Mouse (Mus musculus): ENCODE data around the gene Tmem246.
A peak's percentile ranks its signal among the peaks of the same experiment; 100 is the strongest.

Tmem246 gene

GRCm38 (mm10) chr4:49581256-49581655 lies 16.4 kb downstream of the Tmem246 start:
- DNase-seq (ENCODE audit: low spot score in 2 of 2): no peak

- no peak for DNase-seq (ENCODE audit: low spot score in 2 of 2)
These were observed 25.5 kb downstream of the Tmem246 start for GRCm38 (mm10) chr4:49572194-49572593.

DNA sequence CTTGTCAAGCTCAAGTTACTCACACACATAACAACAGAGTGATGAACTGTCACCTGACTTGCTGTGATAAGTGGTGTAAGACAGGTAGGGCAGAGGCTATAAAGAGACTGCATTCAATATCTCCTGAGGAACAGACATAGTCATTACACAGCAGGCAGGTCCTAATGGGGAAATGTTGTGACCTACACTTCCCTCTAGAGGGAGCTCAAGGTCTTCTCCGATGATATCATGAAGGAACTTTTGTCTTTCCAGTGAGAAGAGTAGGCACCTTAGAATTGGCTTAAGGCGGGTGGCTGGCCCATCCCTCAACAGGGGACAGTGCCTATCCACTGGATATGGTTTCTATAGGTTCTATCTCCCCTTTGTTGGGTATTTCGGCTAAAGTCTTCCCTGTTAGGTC lies 30.1 kb downstream of the Tmem246 start:
- DNase-seq (ENCODE audit: low spot score in 2 of 2): peak; percentile 46 to 85

- DNase-seq (ENCODE audit: low spot score in 2 of 2): peak in 1 of 2 experiments; percentile 31
These were observed 37.5 kb downstream of the Tmem246 start for GRCm38 (mm10) chr4:49559915-49560772.

DNA sequence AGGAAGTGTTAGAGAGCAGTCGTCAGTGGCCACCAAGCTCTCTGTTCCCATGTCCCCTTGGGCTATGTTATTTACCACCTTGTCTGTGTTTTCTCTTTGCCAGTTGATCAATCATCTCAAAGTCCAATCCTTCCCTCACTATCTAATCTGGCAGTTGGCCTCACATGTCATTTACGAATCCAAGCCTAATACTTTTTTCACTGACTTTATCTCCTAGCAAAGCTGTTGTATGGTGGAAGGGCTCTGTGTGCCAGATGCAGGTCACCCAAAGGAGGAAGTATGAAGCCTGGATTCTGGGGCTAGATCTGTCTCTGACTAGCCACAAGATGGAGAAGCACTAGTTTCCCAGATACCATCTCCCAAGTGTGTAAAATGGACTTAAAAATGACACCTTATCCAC lies 39.5 kb downstream of the Tmem246 start:
- no peak for DNase-seq (ENCODE audit: low spot score in 2 of 2)

GRCm38 (mm10) chr4:49557375-49557774 lies 40.3 kb downstream of the Tmem246 start:
- DNase-seq (ENCODE audit: low spot score in 2 of 2): no peak

GRCm38 (mm10) chr4:49553380-49553779 lies 44.3 kb downstream of the Tmem246 start:
- no peak for DNase-seq (ENCODE audit: low spot score in 2 of 2)

DNA sequence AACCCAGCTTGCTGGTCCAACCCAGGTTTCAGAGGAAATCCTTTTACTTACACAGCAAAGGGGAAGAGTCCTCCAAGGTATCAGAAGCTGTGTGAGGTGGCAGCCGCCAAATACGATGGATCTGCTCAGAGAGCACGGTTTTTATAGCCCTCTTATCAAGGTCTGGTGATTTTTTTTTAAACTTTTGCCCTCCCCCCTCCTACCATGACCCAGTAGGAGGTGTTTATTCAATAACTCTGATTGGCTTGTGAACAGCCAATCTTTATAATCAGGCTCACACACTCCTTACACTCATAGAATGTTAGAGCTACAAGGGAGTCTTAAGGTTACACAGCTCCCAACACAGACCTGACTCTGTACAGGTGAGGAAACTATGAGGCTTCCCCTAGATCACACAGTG lies 48.3 kb downstream of the Tmem246 start, which contains the start of gene Aldob:
TSS of gene Aldob (minus strand) at position 164 of the 400 bp plus-strand sequence.
- no peak for DNase-seq (ENCODE audit: low spot score in 2 of 2)

DNA sequence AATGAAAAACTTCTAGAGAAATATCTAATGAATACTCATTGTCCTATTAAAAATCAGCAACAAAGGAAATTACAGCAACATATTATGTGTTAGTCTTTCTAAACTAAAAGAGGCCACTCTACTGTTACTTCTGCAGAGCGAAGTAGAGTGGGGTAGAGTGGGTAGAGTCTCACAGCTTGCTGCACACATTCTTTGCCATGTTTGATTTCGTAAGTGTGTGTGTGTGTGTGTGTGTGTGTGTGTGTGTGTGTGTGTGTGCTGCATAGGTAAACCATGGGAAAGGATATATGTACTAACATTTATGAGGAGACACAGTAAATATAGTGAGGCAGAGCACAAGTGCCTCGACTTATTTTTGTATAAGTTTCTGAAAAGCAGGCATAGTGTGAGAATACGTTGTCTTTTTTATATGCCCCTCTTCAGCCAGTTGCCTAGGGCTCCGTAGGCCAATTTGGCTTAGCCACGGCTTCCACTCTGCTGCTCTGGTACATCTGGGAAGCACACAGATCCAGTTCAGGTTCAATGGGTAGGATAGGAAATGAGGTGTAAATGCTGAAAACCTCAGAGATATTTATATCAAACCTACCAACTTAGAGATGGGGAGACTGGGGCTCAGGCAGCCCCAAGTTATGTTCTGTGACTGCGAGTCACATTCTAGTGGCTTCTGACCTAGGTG lies 50.0 kb downstream of the Tmem246 start:
- DNase-seq (ENCODE audit: low spot score in 2 of 2): no peak

DNA sequence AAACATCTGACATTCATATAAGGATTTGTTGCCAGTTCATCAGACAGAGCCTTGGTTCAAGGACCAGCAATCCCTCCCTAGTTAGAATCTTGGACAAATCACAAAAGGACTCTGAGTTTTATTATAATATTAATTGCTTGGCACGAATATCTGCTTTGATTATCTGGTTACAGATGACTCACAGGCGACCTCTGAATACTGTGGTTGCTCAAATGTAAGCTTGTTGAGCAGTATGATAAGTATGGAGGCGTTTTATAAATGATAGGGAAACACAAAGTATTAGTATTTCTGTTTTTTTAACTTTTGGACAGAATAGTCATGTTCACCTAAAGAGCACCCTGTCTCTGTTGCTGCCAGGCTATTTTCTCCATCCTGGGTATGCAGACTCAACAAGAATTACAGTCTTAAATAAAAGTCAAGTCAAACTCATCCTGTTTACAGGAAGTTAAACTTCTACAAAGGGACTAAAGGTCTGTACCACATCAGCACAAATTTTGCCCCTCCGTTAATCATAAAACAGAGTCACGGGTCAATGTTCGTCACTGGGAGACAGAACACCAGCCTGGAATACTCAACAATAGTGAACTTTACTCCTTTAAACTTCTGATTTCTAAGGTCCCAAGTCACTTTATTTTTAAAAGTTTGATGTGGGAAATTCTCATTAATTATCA lies 50.7 kb downstream of the Tmem246 start:
- no peak for DNase-seq (ENCODE audit: low spot score in 2 of 2)

GRCm38 (mm10) chr4:49546026-49546425 lies 51.6 kb downstream of the Tmem246 start:
- no peak for DNase-seq (ENCODE audit: low spot score in 2 of 2)

DNA sequence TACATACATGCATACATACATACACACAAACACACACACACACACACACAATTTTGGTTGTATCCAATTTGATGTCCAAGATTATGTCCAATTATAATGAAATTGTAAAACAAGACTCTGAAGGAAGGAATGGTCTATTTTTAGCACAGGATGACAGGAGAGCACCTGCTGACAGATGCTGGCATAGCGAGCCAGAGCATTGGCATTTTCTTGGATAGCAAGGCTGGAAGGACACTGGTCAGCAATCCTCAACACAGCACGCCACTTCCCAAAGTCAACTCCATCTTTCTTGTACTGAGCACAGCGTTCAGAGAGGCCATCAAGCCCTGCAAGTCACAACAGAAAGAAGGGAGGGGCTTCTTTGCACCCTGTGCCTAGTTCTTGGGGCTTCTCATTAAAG lies 56.7 kb downstream of the Tmem246 start:
- DNase-seq (ENCODE audit: low spot score in 2 of 2): no peak

GRCm38 (mm10) chr4:49539665-49540064 lies 58.0 kb downstream of the Tmem246 start:
- peak in 1 of 2 experiments; percentile 14 for DNase-seq (ENCODE audit: low spot score in 2 of 2)

DNA sequence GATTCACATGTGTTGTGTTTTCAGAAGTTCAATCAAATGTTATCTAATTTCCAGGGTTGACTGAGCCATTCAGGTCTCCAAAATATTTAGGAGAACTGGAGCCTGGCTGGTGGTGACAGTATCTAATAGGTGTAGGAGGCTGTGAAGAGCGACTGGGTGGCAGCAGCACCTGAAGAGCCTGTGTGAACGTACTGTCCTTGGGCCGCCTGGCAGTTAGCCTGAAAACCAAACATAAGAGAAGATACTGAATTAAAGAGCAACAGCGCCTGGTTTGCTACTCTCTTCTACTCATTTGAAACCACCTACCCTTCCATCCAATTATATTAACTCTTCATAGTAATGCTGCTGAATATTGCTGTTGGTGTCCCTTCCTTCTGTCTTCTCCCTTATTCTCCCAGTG lies 61.0 kb downstream of the Tmem246 start:
- no peak for DNase-seq (ENCODE audit: low spot score in 2 of 2)

- DNase-seq (ENCODE audit: low spot score in 2 of 2): no peak
These were observed 61.9 kb downstream of the Tmem246 start for GRCm38 (mm10) chr4:49535675-49536294.

DNA sequence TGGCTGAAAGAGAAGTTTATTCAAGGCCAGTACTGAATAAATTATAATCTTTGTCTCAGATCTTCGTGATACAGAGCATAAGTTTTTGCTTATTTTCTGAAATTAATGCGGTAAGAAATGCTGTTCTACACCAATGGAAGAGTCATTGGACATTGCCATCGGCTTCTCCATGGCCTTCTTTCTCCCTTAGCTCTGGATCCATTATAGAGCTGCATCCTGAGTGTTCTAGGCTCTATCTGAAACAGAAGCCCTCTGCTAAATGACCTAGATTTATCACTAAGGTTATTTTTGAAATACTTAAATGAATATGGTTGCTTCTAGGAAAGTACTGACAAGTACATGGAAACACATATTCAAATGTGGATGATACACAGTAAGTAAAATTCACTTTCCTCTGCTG lies 62.6 kb downstream of the Tmem246 start:
- DNase-seq (ENCODE audit: low spot score in 2 of 2): no peak
